In genomic region chr10:43322446-43323178, GRCm38 (mm10) we compare ENCODE assay signal across 13 mouse cellular contexts.
DNase-seq lines count a peak whose midpoint lies in the region; ATAC-seq lines count a peak whose summit lies in the region.
"Had no signal": no experiment of that assay in that cellular context is flagged by ENCODE, and none has a peak within 500 bp of the region (broad histone marks: within the 10 kb centered on the region; RNA-seq: fewer than 3 reads in every experiment).

No protein-coding gene starts in this region.

- H3K9ac ChIP-seq in heart, embryonic 16.5 days (ENCODE audit: low read length): no peak overlapping the region
- no peak overlapping the region for H3K9ac ChIP-seq in intestine, embryonic 15.5 days

- H3K9me3 ChIP-seq in heart, embryonic 16.5 days (replicated peaks; ENCODE audit: control insufficient read depth, low read length): no peaks in the 10 kb centered on the region
- no peaks in the 10 kb centered on the region for H3K9me3 ChIP-seq in intestine, embryonic 15.5 days

- peak overlapping the region; percentile 3; the same call in 1 of the 2 replicates for H3K27ac ChIP-seq in heart, embryonic 16.5 days (ENCODE audit: low read length)
- no peak overlapping the region for H3K27ac ChIP-seq in intestine, embryonic 15.5 days
- H3K27ac ChIP-seq: kidney, postnatal 0 days had no signal

- WGBS in heart, embryonic 16.5 days: 41% methylated on average over 9 of the region's 9 CpGs
- WGBS in intestine, embryonic 15.5 days: 73% methylated on average over 9 of the region's 9 CpGs

- peak; percentile 67 for ATAC-seq in heart, embryonic 16.5 days (replicated peaks; ENCODE audit: extremely low read depth, insufficient read depth, low FRiP score)
- no peak for ATAC-seq in erythroblast, adult 5-6 weeks (replicated peaks; ENCODE audit: low FRiP score, poor library complexity, severe bottlenecking)
- ATAC-seq in intestine, embryonic 15.5 days: no peak

- H3K4me2 ChIP-seq in heart, embryonic 16.5 days (ENCODE audit: low read depth, low read length): peak overlapping the region; percentile 12; the same call in 1 of the 2 replicates
- no peak overlapping the region for H3K4me2 ChIP-seq in intestine, embryonic 15.5 days (replicated peaks)

- H3K27me3 ChIP-seq in heart, embryonic 16.5 days (ENCODE audit: control insufficient read depth, insufficient read depth, low read length): no peaks in the 10 kb centered on the region
- no peaks in the 10 kb centered on the region for H3K27me3 ChIP-seq in intestine, embryonic 15.5 days (replicated peaks)
- H3K27me3 ChIP-seq: CH12.LX had no signal

- peaks cover 27% of the 10 kb centered on the region for H3K4me1 ChIP-seq in heart, embryonic 16.5 days (ENCODE audit: control insufficient read depth, insufficient read depth, low read length)
- no peaks in the 10 kb centered on the region for H3K4me1 ChIP-seq in intestine, embryonic 15.5 days (replicated peaks)

- H3K4me3 ChIP-seq in heart, embryonic 16.5 days (ENCODE audit: low read length): no peak overlapping the region
- no peak overlapping the region for H3K4me3 ChIP-seq in intestine, embryonic 15.5 days (replicated peaks)
- H3K4me3 ChIP-seq: erythroblast, embryonic 14.5 days; myocyte had no signal

- no peaks in the 10 kb centered on the region for H3K36me3 ChIP-seq in heart, embryonic 16.5 days (ENCODE audit: control insufficient read depth, insufficient read depth)
- no peaks in the 10 kb centered on the region for H3K36me3 ChIP-seq in intestine, embryonic 15.5 days

- DNase-seq in heart, adult 9 months (ENCODE audit: low spot score in 2 of 2): no peak
- DNase-seq in right cerebral cortex, adult 18-20 months: peak; percentile 47
- DNase-seq in right cerebral cortex, postnatal 4 days: no peak
- DNase-seq in left cerebral cortex, adult 8-10 months (ENCODE audit: low spot score in 2 of 2): peak; percentile 25 to 50
- no peak for DNase-seq in spleen, postnatal 14 days (ENCODE audit: low spot score in 2 of 2)
- DNase-seq: thymus, adult 2 months had no signal

Comparison
In these comparisons a context has a peak if more than half of its experiments do, and no peak if none do; other contexts are left out.
1. DNase-seq: peak in right cerebral cortex, adult 18-20 months (single experiment) and left cerebral cortex, adult 8-10 months (2 of 2); none in heart, adult 9 months (0 of 2), right cerebral cortex, postnatal 4 days (single experiment) and spleen, postnatal 14 days (0 of 2).